Mouse (Mus musculus): Measurements from ENCODE around the gene Alox12b. TPM values are rescaled to one million over a fixed set of nuclear protein-coding genes. Genes with fewer than 3 reads are reported as not detected.

Gene Alox12b
- polyA plus RNA-seq, 1 experiment from 2014 or later: not detected

DNA sequence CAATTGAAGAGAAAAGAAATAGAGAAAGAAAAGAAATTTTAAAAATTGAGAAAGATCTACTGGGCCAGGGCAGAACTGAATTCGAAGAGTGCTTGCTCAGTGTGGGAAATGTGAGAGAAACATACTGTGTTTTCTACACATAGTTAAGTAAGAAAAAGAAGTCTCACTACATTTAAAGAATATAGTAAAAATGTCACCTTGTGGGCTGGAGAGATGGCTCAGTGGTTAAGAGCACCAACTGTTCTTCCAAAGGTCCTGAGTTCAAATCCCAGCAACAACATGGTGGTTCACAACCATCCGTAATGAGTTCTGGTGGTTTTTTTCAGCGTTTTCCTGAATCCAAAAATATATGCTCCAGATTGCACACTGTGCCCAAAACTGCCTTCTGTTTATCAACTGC is 21.7 kb downstream of the Alox12b start:
- Histone ChIP-seq H3K27ac (replicated peaks) (no peak overlapping the region), H3K36me3 (replicated peaks) (no peaks in the 10 kb centered on the region), H3K27me3 (peaks cover 8% of the 10 kb centered on the region; the same call in 1 of the 2 replicates), H3K4me1 (replicated peaks) (no peaks in the 10 kb centered on the region), H3K4me3 (replicated peaks) (no peak overlapping the region), H3K4me2 (no peak overlapping the region), H3K9ac (no peak overlapping the region), H3K9me3 (replicated peaks) (no peaks in the 10 kb centered on the region)
- 51% methylated on average over 3 of the region's 3 CpGs for WGBS (ENCODE audit: insufficient replicate concordance)
- ATAC-seq (ENCODE audit: insufficient read depth): no peak

GRCm38 (mm10) chr11:69179512-69179911 is 22.7 kb downstream of the Alox12b start:
- peaks cover 8% of the 10 kb centered on the region; the same call in 1 of the 2 replicates for H3K27me3 ChIP-seq
- 55% methylated on average over 3 of the region's 3 CpGs for WGBS (ENCODE audit: insufficient replicate concordance)

GRCm38 (mm10) chr11:69180120-69180519 is 23.3 kb downstream of the Alox12b start:
- H3K27me3 ChIP-seq: 0 out of 2 replicates have a peak, but pooled peaks cover 8% of the 10 kb centered on the region
- no peak overlapping the region for H3K9ac ChIP-seq
- H3K4me3 ChIP-seq (replicated peaks): no peak overlapping the region
- WGBS (ENCODE audit: insufficient replicate concordance): 63% methylated on average over 4 of the region's 4 CpGs
- no peaks in the 10 kb centered on the region for H3K9me3 ChIP-seq (replicated peaks)
- no peaks in the 10 kb centered on the region for H3K36me3 ChIP-seq (replicated peaks)
- ATAC-seq (ENCODE audit: insufficient read depth): no peak
- H3K4me1 ChIP-seq (replicated peaks): no peaks in the 10 kb centered on the region
- H3K27ac ChIP-seq (replicated peaks): no peak overlapping the region
- H3K4me2 ChIP-seq: no peak overlapping the region

More at GRCm38 (mm10) chr11:69179512-69179911, 22.7 kb downstream of the Alox12b start:
- no peaks in the 10 kb centered on the region for H3K4me1 ChIP-seq (replicated peaks)
- no peak for ATAC-seq (ENCODE audit: insufficient read depth)
- H3K4me3 ChIP-seq (replicated peaks): no peak overlapping the region
- H3K9ac ChIP-seq: no peak overlapping the region
- H3K36me3 ChIP-seq (replicated peaks): no peaks in the 10 kb centered on the region
- H3K27ac ChIP-seq (replicated peaks): no peak overlapping the region
- no peak overlapping the region for H3K4me2 ChIP-seq
- no peaks in the 10 kb centered on the region for H3K9me3 ChIP-seq (replicated peaks)

GRCm38 (mm10) chr11:69185031-69185430 is 28.2 kb downstream of the Alox12b start:
- H3K9me3 ChIP-seq (replicated peaks): no peaks in the 10 kb centered on the region
- no peaks in the 10 kb centered on the region for H3K4me1 ChIP-seq (replicated peaks)
- H3K4me3 ChIP-seq (replicated peaks): no peak overlapping the region
- H3K27ac ChIP-seq (replicated peaks): no peak overlapping the region
- no peaks in the 10 kb centered on the region for H3K36me3 ChIP-seq (replicated peaks)
- no peak overlapping the region for H3K9ac ChIP-seq
- no peaks in the 10 kb centered on the region for H3K27me3 ChIP-seq
- WGBS (ENCODE audit: insufficient replicate concordance): 77% methylated on average over 5 of the region's 5 CpGs
- H3K4me2 ChIP-seq: no peak overlapping the region
- ATAC-seq (ENCODE audit: insufficient read depth): no peak

DNA sequence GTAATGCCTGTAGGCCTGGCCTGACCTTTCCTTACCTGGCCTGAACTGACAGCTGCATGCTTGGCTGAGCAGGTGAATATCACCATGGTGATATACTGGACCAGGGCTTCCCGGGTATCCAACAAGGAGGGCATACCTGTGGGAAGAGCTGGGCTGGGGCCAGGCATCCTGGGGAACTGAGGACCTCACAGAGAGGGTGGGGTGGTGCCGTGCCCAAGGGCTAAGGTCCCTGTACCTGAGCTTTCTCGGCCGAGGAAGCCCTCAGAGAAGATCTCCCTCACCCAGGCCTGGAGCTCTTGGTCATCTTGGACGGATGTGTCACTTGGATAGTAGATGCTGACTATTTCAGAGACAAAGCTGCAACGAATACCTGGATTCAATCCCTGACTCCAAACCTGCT is 29.1 kb downstream of the Alox12b start:
- H3K4me3 ChIP-seq (replicated peaks): no peak overlapping the region
- no peak overlapping the region for H3K4me2 ChIP-seq
- H3K4me1 ChIP-seq (replicated peaks): no peaks in the 10 kb centered on the region
- ATAC-seq (ENCODE audit: insufficient read depth): no peak
- H3K36me3 ChIP-seq (replicated peaks): no peaks in the 10 kb centered on the region
- 42% methylated on average over 6 of the region's 6 CpGs for WGBS (ENCODE audit: insufficient replicate concordance)
- H3K27ac ChIP-seq (replicated peaks): no peak overlapping the region
- H3K9ac ChIP-seq: no peak overlapping the region
- no peaks in the 10 kb centered on the region for H3K9me3 ChIP-seq (replicated peaks)
- no peaks in the 10 kb centered on the region for H3K27me3 ChIP-seq

DNA sequence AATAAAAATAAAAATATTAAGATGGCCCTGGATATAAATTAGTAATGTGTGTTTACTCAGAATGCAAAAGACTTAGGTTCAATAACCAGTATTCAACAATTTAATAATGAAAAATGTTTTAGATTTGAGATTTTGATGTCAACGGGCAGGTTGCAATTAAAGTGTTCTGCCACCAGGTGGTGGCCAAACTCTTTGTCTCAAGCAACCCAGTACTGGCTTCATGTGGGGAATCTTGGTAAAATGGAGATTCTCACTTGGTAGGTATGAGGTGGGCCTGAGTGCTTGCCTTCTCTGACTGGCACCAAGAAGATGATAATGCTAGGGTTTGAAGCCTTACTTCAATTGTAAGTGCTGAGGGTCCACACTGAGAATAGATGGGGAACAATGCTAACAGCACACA is 36.1 kb downstream of the Alox12b start:
- ATAC-seq (ENCODE audit: insufficient read depth): no peak
- H3K36me3 ChIP-seq (replicated peaks): no peaks in the 10 kb centered on the region
- peaks cover 36% of the 10 kb centered on the region for H3K27me3 ChIP-seq
- no peak overlapping the region for H3K4me2 ChIP-seq
- WGBS (ENCODE audit: insufficient replicate concordance): 0% methylated on average over 1 of the region's 1 CpGs
- H3K4me3 ChIP-seq (replicated peaks): no peak overlapping the region
- no peak overlapping the region for H3K9ac ChIP-seq
- H3K27ac ChIP-seq (replicated peaks): no peak overlapping the region
- no peaks in the 10 kb centered on the region for H3K4me1 ChIP-seq (replicated peaks)
- H3K9me3 ChIP-seq (replicated peaks): no peaks in the 10 kb centered on the region

- no peaks in the 10 kb centered on the region for H3K36me3 ChIP-seq (replicated peaks)
- H3K27ac ChIP-seq (replicated peaks): no peak overlapping the region
- no peak overlapping the region for H3K4me2 ChIP-seq
- ATAC-seq (ENCODE audit: insufficient read depth): no peak
- no peak overlapping the region for H3K4me3 ChIP-seq (replicated peaks)
- WGBS (ENCODE audit: insufficient replicate concordance): 12% methylated on average over 5 of the region's 5 CpGs
- no peak overlapping the region for H3K9ac ChIP-seq
- peaks cover 49% of the 10 kb centered on the region for H3K27me3 ChIP-seq
- no peaks in the 10 kb centered on the region for H3K4me1 ChIP-seq (replicated peaks)
- no peaks in the 10 kb centered on the region for H3K9me3 ChIP-seq (replicated peaks)
These were observed 40.0 kb downstream of the Alox12b start for GRCm38 (mm10) chr11:69196766-69197165.

GRCm38 (mm10) chr11:69197194-69197593 is 40.4 kb downstream of the Alox12b start:
- H3K27me3 ChIP-seq: peaks cover 49% of the 10 kb centered on the region
- H3K36me3 ChIP-seq (replicated peaks): no peaks in the 10 kb centered on the region
- WGBS (ENCODE audit: insufficient replicate concordance): 1% methylated on average over 14 of the region's 14 CpGs
- no peaks in the 10 kb centered on the region for H3K9me3 ChIP-seq (replicated peaks)
- no peak overlapping the region for H3K4me3 ChIP-seq (replicated peaks)
- no peak overlapping the region for H3K9ac ChIP-seq
- H3K4me1 ChIP-seq (replicated peaks): no peaks in the 10 kb centered on the region
- no peak overlapping the region for H3K27ac ChIP-seq (replicated peaks)
- no peak overlapping the region for H3K4me2 ChIP-seq
- no peak for ATAC-seq (ENCODE audit: insufficient read depth)

- Histone ChIP-seq H3K36me3 (replicated peaks) (no peaks in the 10 kb centered on the region), H3K27me3 (peaks cover 54% of the 10 kb centered on the region), H3K9ac (no peak within 1 kb of the TSS), H3K4me2 (no peak within 1 kb of the TSS), H3K27ac (replicated peaks) (no peak within 1 kb of the TSS), H3K9me3 (replicated peaks) (no peaks in the 10 kb centered on the region), H3K4me3 (replicated peaks) (no peak within 1 kb of the TSS), H3K4me1 (replicated peaks) (no peaks in the 10 kb centered on the region)
- ATAC-seq (ENCODE audit: insufficient read depth): no peak
- 22% methylated on average over 6 of the region's 6 CpGs for WGBS (ENCODE audit: insufficient replicate concordance)
These were observed 41.0 kb downstream of the Alox12b start, which contains the start of gene Alox8 for GRCm38 (mm10) chr11:69197743-69198142. TSS of gene Alox8 (minus strand) at chr11:69197843.

DNA sequence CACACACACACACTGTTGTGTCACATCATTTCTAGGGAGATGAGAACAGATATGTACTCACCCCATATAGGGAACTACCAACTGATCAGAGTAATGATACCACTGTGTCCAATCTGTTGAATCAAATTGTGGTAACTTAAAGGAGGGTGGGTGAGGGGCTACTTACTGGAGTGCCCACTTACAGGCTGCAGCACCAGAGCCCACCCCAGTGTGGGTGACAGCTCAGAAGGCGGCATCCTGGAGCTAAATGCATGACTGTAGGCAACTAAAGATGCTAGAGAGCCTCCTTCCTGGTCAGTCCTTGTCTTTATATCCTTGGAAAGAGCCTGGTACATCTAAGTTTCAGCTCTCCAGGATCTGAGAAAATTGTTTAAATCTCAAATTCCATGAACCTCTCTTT is 42.5 kb downstream of the Alox12b start:
- Histone ChIP-seq H3K9me3 (replicated peaks) (no peaks in the 10 kb centered on the region), H3K36me3 (replicated peaks) (no peaks in the 10 kb centered on the region), H3K4me2 (no peak overlapping the region), H3K4me3 (replicated peaks) (no peak overlapping the region), H3K27ac (replicated peaks) (no peak overlapping the region), H3K27me3 (peaks cover 56% of the 10 kb centered on the region), H3K9ac (no peak overlapping the region), H3K4me1 (replicated peaks) (no peaks in the 10 kb centered on the region)
- WGBS (ENCODE audit: insufficient replicate concordance): 60% methylated on average over 1 of the region's 1 CpGs
- no peak for ATAC-seq (ENCODE audit: insufficient read depth)

DNA sequence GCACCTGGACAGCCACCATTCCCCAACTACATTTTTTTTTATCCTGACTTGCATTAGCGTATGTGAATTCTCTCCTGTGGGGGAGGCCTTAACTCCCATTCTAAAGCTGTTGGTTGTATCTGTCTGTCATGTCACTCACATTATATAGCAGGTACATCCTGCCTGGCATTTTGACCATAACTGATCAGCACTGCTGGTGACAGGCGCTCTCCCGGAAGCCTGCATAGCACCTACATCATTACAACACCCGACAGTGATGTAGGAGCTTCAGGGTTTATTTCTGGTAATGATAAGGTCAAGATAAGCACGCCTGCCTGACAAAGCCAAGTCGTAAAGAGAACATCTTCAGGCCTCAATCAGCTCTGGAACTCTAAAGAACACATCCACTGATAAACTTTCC is 43.4 kb downstream of the Alox12b start:
- H3K36me3 ChIP-seq (replicated peaks): no peaks in the 10 kb centered on the region
- peaks cover 50% of the 10 kb centered on the region for H3K27me3 ChIP-seq
- no peak overlapping the region for H3K4me3 ChIP-seq (replicated peaks)
- H3K9me3 ChIP-seq (replicated peaks): no peaks in the 10 kb centered on the region
- no peaks in the 10 kb centered on the region for H3K4me1 ChIP-seq (replicated peaks)
- H3K27ac ChIP-seq (replicated peaks): no peak overlapping the region
- H3K9ac ChIP-seq: no peak overlapping the region
- no peak overlapping the region for H3K4me2 ChIP-seq
- 31% methylated on average over 6 of the region's 6 CpGs for WGBS (ENCODE audit: insufficient replicate concordance)
- ATAC-seq (ENCODE audit: insufficient read depth): no peak

- Histone ChIP-seq H3K4me3 (replicated peaks) (no peak overlapping the region), H3K27me3 (peaks cover 32% of the 10 kb centered on the region), H3K9ac (no peak overlapping the region), H3K9me3 (replicated peaks) (no peaks in the 10 kb centered on the region), H3K4me2 (no peak overlapping the region), H3K27ac (replicated peaks) (no peak overlapping the region), H3K4me1 (replicated peaks) (no peaks in the 10 kb centered on the region), H3K36me3 (replicated peaks) (no peaks in the 10 kb centered on the region)
- no peak for ATAC-seq (ENCODE audit: insufficient read depth)
- WGBS (ENCODE audit: insufficient replicate concordance): 28% methylated on average over 13 of the region's 13 CpGs
These were observed 45.9 kb downstream of the Alox12b start for GRCm38 (mm10) chr11:69202469-69203230.

Measured in liver, embryonic 15.5 days (tissue).